Mouse (Mus musculus): ENCODE data around the gene Unc45b.

DNA sequence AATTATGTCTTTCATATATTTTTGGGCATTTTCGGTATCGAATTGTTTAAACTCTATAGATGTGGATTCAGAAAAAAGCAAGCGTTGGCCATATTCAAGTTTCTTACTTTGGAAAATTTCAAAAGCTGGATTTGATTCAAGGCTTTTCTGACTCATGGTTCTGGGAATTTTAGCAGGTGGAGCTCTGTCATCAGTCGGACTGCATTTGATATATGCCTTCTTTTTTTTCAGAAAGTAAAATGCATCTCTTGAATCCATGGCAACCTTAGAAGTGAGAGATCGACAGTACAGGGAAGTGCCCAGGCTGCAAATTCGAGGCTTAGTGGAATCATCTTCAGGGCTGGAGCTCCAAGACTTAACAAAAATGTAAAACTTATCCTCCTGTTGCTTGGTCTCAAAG, 77.3 kb downstream of the Unc45b start:
- no peak for TF ChIP-seq POLR2A (IDR thresholded peaks at IDR 0.05; ENCODE audit: borderline replicate concordance, control insufficient read depth, low read depth, low read length)
- TF ChIP-seq CTCF (IDR thresholded peaks at IDR 0.05; ENCODE audit: control insufficient read depth, insufficient read depth, low read length): no peak

All from bone marrow, adult 2 months (tissue).